Mouse (Mus musculus): ENCODE results near the gene Fpr-rs4. TPM values are rescaled to one million over a fixed set of nuclear protein-coding genes. Genes with fewer than 3 reads are reported as not detected.
"Not testable (repeated sequence)": the region's sequence is repeated elsewhere in the genome, so short reads cannot be mapped to it uniquely, and the experiment has no call there.

The Fpr-rs4 gene
- not detected in 2 replicates for polyA plus RNA-seq (2015; fragmentation: Nextera tagmentation; extraction: Ambion mirVana)

- 54% methylated on average over 2 of the region's 2 CpGs for WGBS
- no peaks in the 10 kb centered on the region; the same call in 1 of the 2 replicates for H3K9me3 ChIP-seq
- no peak within 1 kb of the TSS for H3K4me2 ChIP-seq (replicated peaks)
- no peak within 1 kb of the TSS for H3K9ac ChIP-seq
- ATAC-seq (ENCODE audit: low FRiP score, low read depth), result no peak
- no peaks in the 10 kb centered on the region for H3K27me3 ChIP-seq
- no peaks in the 10 kb centered on the region for H3K4me1 ChIP-seq
- no peaks in the 10 kb centered on the region for H3K36me3 ChIP-seq
- H3K27ac ChIP-seq, result no peak within 1 kb of the TSS
- no peak within 1 kb of the TSS for H3K4me3 ChIP-seq
These were observed at the start of gene Fpr-rs4 for GRCm38 (mm10) chr17:18021433-18021832. Fpr-rs4 (plus strand) TSS chr17:18021733.

GRCm38 (mm10) chr17:17973443-17973842, 48.1 kb upstream of the Fpr-rs4 start:
- H3K4me1 ChIP-seq, result no peaks in the 10 kb centered on the region

DNA sequence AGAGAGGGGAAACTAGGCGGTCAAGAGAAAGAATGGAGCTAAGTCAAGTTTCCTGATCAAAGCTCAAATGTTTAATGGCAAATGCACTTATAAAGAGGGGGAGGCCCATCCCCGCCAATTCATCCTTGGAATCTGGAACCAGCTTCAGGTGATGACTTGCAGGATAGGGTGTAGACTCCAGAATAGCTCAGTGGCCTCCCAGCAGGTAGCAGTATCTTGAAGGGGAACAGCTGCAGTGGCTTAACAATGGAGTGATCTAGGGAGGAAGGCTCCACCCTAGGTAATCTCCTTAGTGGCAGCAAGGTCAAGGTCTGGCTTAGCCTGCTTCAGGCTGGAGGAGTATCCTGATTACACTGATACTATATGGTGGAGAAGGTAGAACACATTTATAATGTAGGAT, 40.3 kb upstream of the Fpr-rs4 start:
- not testable (repeated sequence) for H3K4me3 ChIP-seq; H3K9ac ChIP-seq; H3K27me3 ChIP-seq; H3K9me3 ChIP-seq; ATAC-seq (ENCODE audit: low FRiP score, low read depth); H3K36me3 ChIP-seq; H3K27ac ChIP-seq; H3K4me1 ChIP-seq; H3K4me2 ChIP-seq (replicated peaks)
- WGBS, result 61% methylated on average over 2 of the region's 2 CpGs

More at GRCm38 (mm10) chr17:17973443-17973842, 48.1 kb upstream of the Fpr-rs4 start:
- Histone ChIP-seq H3K4me2 (replicated peaks) (no peak overlapping the region), H3K9me3 (peaks cover 1% of the 10 kb centered on the region), H3K4me3 (no peak overlapping the region), H3K27me3 (no peaks in the 10 kb centered on the region), H3K27ac (no peak overlapping the region), H3K36me3 (no peaks in the 10 kb centered on the region), H3K9ac (no peak overlapping the region)
- no peak for ATAC-seq (ENCODE audit: low FRiP score, low read depth)
- 21% methylated on average over 1 of the region's 1 CpGs for WGBS

DNA sequence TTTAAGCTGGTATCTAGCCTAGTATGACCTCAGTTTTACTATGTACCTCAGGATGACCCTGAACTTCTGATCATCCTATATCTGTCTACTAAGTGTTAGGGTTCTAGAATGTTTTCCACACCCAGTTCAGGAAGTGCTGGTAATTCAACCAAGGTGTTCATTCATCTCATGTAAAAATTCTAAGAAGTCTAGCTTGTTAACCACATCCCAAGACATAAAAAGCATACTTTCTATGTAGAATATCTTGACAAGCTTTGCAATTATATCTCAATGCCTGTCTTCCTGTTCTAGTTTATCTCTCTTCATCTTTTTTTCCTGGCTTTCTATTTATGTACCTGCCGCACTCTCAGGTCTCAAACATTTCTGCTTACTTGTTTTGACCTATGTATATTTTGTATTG, 16.8 kb upstream of the Fpr-rs4 start:
- H3K9ac ChIP-seq, result no peak overlapping the region
- WGBS, result 86% methylated on average over 1 of the region's 1 CpGs

GRCm38 (mm10) chr17:18049124-18049523, 27.6 kb downstream of the Fpr-rs4 start, which contains the start of gene Vmn2r124:
Vmn2r124 (plus strand) TSS chr17:18049424.
- H3K4me3 ChIP-seq, result no peak within 1 kb of the TSS
- H3K4me1 ChIP-seq, result no peaks in the 10 kb centered on the region
- no peaks in the 10 kb centered on the region for H3K36me3 ChIP-seq
- H3K4me2 ChIP-seq (replicated peaks), result no peak within 1 kb of the TSS
- H3K27me3 ChIP-seq, result no peaks in the 10 kb centered on the region
- WGBS, result 56% methylated on average over 2 of the region's 2 CpGs
- no peak within 1 kb of the TSS for H3K9ac ChIP-seq
- H3K27ac ChIP-seq, result no peak within 1 kb of the TSS
- ATAC-seq (ENCODE audit: low FRiP score, low read depth), result no peak
- no peaks in the 10 kb centered on the region for H3K9me3 ChIP-seq

More for the DNA sequence above, 16.8 kb upstream of the Fpr-rs4 start:
- Histone ChIP-seq H3K27ac (no peak overlapping the region), H3K27me3 (no peaks in the 10 kb centered on the region), H3K9me3 (0 out of 2 replicates have a peak, but pooled peaks cover 6% of the 10 kb centered on the region), H3K4me1 (no peaks in the 10 kb centered on the region), H3K36me3 (no peaks in the 10 kb centered on the region), H3K4me2 (replicated peaks) (no peak overlapping the region), H3K4me3 (no peak overlapping the region)
- ATAC-seq (ENCODE audit: low FRiP score, low read depth), result no peak

Other genes with a start within 250 kb of the Fpr-rs4 start
- gene Spaca6, start 194.6 kb upstream of the Fpr-rs4 start, polyA plus RNA-seq (2015; fragmentation: Nextera tagmentation; extraction: Ambion mirVana), result 56.0 and 59.7 TPM in 2 replicates
- gene Has1, start 166.5 kb upstream of the Fpr-rs4 start, polyA plus RNA-seq (2015; fragmentation: Nextera tagmentation; extraction: Ambion mirVana), result 1.5 and 1.7 TPM in 2 replicates
- gene Fpr1, start 137.8 kb upstream of the Fpr-rs4 start, polyA plus RNA-seq (2015; fragmentation: Nextera tagmentation; extraction: Ambion mirVana), result not detected in 2 replicates
- not detected in 2 replicates for gene Fpr2, start 133.9 kb upstream of the Fpr-rs4 start, polyA plus RNA-seq (2015; fragmentation: Nextera tagmentation; extraction: Ambion mirVana)
- gene Fpr3, start 133.9 kb upstream of the Fpr-rs4 start, polyA plus RNA-seq (2015; fragmentation: Nextera tagmentation; extraction: Ambion mirVana), result not detected in 2 replicates
- gene Vmn2r124, start 27.7 kb downstream of the Fpr-rs4 start, polyA plus RNA-seq (2015; fragmentation: Nextera tagmentation; extraction: Ambion mirVana), result not detected in 2 replicates
- not detected in 2 replicates for gene Vmn2r91, start 63.3 kb downstream of the Fpr-rs4 start, polyA plus RNA-seq (2015; fragmentation: Nextera tagmentation; extraction: Ambion mirVana)
- gene Vmn2r92, start 130.2 kb downstream of the Fpr-rs4 start, polyA plus RNA-seq (2015; fragmentation: Nextera tagmentation; extraction: Ambion mirVana), result not detected in 2 replicates